Mouse (Mus musculus): Measurements from ENCODE around the gene Stpg3. TPM values are rescaled to one million over a fixed set of nuclear protein-coding genes. Genes with fewer than 3 reads are reported as not detected.

Gene Stpg3
- total RNA-seq, 4 experiments from 2014 or later: 0.23 to 0.82 (median 0.30) TPM; not detected in 1

- DNase-seq (ENCODE audit: low spot score in 2 of 2): peak; percentile 83 to 93
Observed at GRCm38 (mm10) chr2:25180478-25180903, 33.9 kb downstream of the Stpg3 start, which contains the start of gene Nrarp. Nrarp (plus strand) TSS chr2:25180758.

GRCm38 (mm10) chr2:25179566-25180217 is 34.7 kb downstream of the Stpg3 start:
- no peak for DNase-seq (ENCODE audit: low spot score in 2 of 2)

- DNase-seq (ENCODE audit: low spot score in 2 of 2): no peak
Observed at GRCm38 (mm10) chr2:25178285-25178972, 36.0 kb downstream of the Stpg3 start.

- DNase-seq (ENCODE audit: low spot score in 2 of 2): no peak
Observed at GRCm38 (mm10) chr2:25177685-25178084, 36.8 kb downstream of the Stpg3 start.

- no peak for DNase-seq (ENCODE audit: low spot score in 2 of 2)
Observed at GRCm38 (mm10) chr2:25177076-25177475, 37.4 kb downstream of the Stpg3 start.

GRCm38 (mm10) chr2:25176573-25176972 is 37.9 kb downstream of the Stpg3 start:
- DNase-seq (ENCODE audit: low spot score in 2 of 2): no peak

- DNase-seq (ENCODE audit: low spot score in 2 of 2): no peak
Observed at GRCm38 (mm10) chr2:25175690-25176078, 38.8 kb downstream of the Stpg3 start.

GRCm38 (mm10) chr2:25174866-25175689 is 39.4 kb downstream of the Stpg3 start:
- no peak for DNase-seq (ENCODE audit: low spot score in 2 of 2)

GRCm38 (mm10) chr2:25173821-25174220 is 40.6 kb downstream of the Stpg3 start:
- no peak for DNase-seq (ENCODE audit: low spot score in 2 of 2)

- no peak for DNase-seq (ENCODE audit: low spot score in 2 of 2)
Observed at GRCm38 (mm10) chr2:25172629-25173028, 41.8 kb downstream of the Stpg3 start.

GRCm38 (mm10) chr2:25171769-25172153 is 42.7 kb downstream of the Stpg3 start:
- DNase-seq (ENCODE audit: low spot score in 2 of 2): no peak

GRCm38 (mm10) chr2:25171101-25171768 is 43.2 kb downstream of the Stpg3 start:
- DNase-seq (ENCODE audit: low spot score in 2 of 2): no peak

GRCm38 (mm10) chr2:25170326-25171100 is 43.9 kb downstream of the Stpg3 start:
- DNase-seq (ENCODE audit: low spot score in 2 of 2): no peak

- DNase-seq (ENCODE audit: low spot score in 2 of 2): no peak
Observed at GRCm38 (mm10) chr2:25169778-25170177, 44.7 kb downstream of the Stpg3 start.

- DNase-seq (ENCODE audit: low spot score in 2 of 2): no peak
Observed at GRCm38 (mm10) chr2:25168665-25168978, 45.8 kb downstream of the Stpg3 start.

- DNase-seq (ENCODE audit: low spot score in 2 of 2): no peak
Observed at GRCm38 (mm10) chr2:25167919-25168664, 46.3 kb downstream of the Stpg3 start.

GRCm38 (mm10) chr2:25167481-25167880 is 47.0 kb downstream of the Stpg3 start:
- DNase-seq (ENCODE audit: low spot score in 2 of 2): no peak
